In genomic region chr3:125072683-125073082, GRCm38 (mm10) we compare ENCODE assay signal across 20 mouse cellular contexts.
A peak's percentile ranks its signal among the peaks of the same experiment; 100 is the strongest.
DNase-seq lines count a peak whose midpoint lies in the region; ATAC-seq lines count a peak whose summit lies in the region.
"Had no signal": no experiment of that assay in that cellular context is flagged by ENCODE, and none has a peak within 500 bp of the region (broad histone marks: within the 10 kb centered on the region; RNA-seq: fewer than 3 reads in every experiment).

No protein-coding gene starts in this region.

- ATAC-seq in hematopoietic stem cell, adult 5-6 weeks (replicated peaks in 1 of 2; ENCODE audit: insufficient read depth in 1 of 2, low FRiP score in 2 of 2, low TSS enrichment in 1 of 2, low read depth in 1 of 2, poor library complexity in 2 of 2, severe bottlenecking in 2 of 2): peak; percentile 53 to 73; a peak in 3 of 4 replicates
- 0 out of 2 replicates have a peak, but pooled peaks have one; percentile 20 for ATAC-seq in megakaryocyte progenitor cell, adult 5-6 weeks (replicated peaks; ENCODE audit: poor library complexity)
- ATAC-seq: activated CD4-positive, CD25-positive, alpha-beta regulatory T cell, adult 4 months; CD4-positive, CD25-positive, alpha-beta regulatory T cell, adult 4 months; Patski had no signal

- DNase-seq in 416B (ENCODE audit: low read depth): peak; percentile 73
- DNase-seq in spleen, adult 18-20 months: no peak
- DNase-seq in frontal cortex, postnatal 10 days (ENCODE audit: low spot score in 2 of 2): no peak
- DNase-seq in kidney, adult 11 months: no peak
- DNase-seq: adrenal gland, adult 2 months; adrenal gland, adult 8-10 months; adrenal gland, postnatal 10 days; adrenal gland, postnatal 14 days; adrenal gland, postnatal 25 days; adrenal gland, postnatal 36 days; B cell, adult 2 months; cerebellum, adult 11 months; cerebellum, adult 11-12 months; cerebellum, adult 18-20 months; cerebellum, adult 2 months had no signal
